Mouse (Mus musculus) spleen, postnatal 10 days (tissue): Measurements from ENCODE around the gene Gm12166.
"Not testable (repeated sequence)": the region's sequence is repeated elsewhere in the genome, so short reads cannot be mapped to it uniquely, and the experiment has no call there.

Source experiments
- DNase-seq, 2 experiments: peaks; one replicate each; pipeline ENCODE4 v3.0.0; 2021 to 2022; ENCODE audit warnings: low spot score in 2 of 2

The Gm12166 gene

DNA sequence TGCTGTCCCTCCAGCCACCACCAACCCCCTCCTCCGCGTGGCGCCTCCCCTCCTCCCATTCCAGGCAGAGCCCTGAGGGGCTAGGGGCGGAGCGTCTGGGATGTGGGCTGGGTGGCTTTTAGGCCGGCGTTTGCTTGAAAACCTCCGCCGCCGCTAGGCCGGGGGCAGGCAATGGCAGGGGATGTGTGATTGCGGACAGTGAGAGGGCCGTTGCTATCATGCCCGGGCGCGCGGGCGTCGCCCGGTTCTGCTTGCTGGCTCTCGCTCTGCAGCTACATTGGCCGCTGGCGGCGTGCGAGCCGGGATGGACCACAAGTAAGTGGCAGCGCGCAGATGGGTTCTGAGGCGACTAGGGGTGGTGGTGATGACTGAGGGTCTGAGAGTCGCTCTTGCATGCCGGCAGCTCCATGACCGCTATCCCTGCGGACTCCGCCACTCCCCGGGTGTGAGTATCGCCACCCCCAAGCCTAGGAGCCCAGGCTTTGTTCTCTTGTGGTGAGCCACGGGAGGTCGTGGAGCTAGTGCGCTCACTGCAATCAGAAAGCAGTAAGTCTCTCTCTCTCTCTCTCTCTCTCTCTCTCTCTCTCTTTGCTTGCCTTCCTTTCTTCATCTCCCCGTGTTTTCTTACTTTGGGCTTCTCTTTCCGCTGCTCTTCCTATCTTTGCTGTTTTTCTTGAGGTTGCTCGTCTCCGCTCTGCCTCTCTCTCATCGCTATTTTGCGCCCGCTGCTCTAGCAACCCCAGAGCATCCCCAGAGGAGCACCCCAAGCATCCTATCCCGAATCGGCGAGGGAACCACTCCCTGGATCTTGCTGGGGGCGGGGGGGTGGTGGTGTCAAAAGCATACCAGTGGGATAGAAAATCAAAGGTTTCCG lies 4.0 kb upstream of the Gm12166 start, which contains the start of gene Adam19:
Gene Adam19 (plus strand): TSS at position 97 of the 874 bp plus-strand sequence.
- peak; percentile 58 to 69 for DNase-seq

DNA sequence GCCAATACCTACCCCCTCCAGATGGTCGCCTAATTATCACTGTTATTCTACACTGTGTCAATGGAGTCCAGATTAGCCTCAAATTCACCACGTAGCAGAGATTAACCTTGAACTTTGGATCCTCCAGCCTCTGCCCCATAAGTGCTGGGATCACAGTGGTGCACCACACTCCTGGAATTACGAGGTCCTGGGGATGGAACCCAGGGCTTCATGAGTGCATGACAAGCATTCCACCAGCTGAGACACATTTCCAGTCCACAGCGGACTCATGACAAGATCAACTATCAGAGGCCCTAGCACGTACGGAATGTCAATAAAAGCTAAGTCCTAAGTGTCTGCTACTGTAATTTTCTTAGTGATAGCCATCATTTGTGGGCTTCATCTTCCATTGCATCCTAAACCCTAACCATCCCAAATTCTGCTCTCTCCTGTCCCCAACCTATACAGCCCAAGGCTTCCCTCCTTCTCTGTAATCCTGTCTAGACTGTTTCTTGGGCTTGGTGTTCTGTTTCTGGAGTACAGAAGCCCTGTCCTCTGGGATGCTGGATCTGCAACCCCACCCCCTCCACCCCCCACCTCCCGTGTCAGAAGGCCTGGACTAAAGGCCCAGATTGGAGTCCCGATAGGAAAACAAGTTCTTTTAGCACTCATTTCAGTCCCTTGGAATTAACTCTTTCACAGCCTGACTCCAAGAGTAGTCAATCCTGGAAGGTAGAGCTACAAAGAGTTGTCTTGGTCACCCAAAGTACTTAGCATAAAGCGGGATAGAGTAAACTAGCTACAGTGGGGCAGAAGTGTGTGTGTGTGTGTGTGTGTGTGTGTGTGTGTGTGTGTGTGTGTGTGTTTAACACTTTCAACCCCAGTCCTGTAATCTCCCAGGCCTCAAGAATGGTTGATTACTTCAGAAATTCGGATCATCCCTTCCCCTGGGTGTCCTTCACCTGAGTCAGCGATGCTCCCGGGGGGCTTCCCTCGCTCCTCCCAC lies 3.1 kb upstream of the Gm12166 start:
- no peak for DNase-seq

DNA sequence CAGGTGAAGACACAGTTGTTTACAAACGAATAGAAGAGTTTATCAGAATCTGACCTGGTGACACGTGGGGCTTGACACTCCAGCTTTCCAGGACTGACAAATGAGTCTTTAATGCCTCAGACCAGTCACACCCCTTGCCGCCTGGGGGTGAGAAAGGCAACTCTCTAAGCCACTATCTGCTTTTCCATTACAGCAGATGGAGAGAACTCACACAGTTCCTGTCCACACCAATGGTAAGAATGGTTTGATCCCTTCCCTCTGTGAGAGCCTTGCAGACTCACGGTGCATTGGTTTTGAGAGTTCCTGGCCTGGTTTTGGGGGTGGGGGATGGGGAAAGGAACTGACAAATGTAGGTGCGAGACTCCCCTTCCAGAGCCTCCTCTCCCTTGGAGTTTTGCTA lies 2.2 kb upstream of the Gm12166 start:
- no peak for DNase-seq

- not testable (repeated sequence) for DNase-seq
These were observed 1.3 kb upstream of the Gm12166 start for GRCm38 (mm10) chr11:46053457-46053856.

GRCm38 (mm10) chr11:46047264-46047663 lies 4.9 kb downstream of the Gm12166 start:
- no peak for DNase-seq

- DNase-seq, result no peak
These were observed 7.3 kb downstream of the Gm12166 start for GRCm38 (mm10) chr11:46044781-46045180.

DNA sequence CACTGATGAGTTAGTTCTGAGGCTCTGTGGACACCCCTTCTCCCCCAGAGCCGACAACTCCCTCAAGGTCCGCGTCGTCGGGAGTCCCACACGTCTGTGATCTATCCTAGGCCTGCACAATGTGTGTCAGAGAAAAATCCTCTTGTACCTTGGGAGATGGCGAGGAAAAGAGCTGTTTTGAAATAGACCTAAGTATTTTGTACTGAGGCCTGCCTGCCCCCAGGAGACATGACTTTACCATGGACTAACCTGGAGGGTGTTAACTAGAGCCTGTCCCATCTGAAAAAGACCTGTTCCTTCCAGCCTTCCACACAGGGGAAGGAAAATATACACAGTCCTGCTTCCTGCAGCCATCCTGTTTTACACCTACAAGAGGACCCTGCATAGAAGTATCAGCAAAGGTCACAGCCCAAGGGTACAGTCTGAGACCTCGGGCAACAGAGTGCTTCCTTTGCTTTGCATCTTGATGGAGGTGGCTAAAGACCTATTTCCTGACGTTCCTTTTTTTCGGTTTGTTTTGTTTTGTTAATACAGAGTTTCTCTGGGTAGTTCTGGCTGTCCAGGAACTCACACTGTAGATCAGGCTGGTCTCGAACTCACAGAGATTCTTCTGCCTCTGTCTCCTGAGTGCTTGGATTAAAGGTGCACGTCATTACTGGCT lies 10.4 kb downstream of the Gm12166 start:
- DNase-seq, result no peak

- no peak for DNase-seq
These were observed 11.1 kb downstream of the Gm12166 start for GRCm38 (mm10) chr11:46040841-46041556.

DNA sequence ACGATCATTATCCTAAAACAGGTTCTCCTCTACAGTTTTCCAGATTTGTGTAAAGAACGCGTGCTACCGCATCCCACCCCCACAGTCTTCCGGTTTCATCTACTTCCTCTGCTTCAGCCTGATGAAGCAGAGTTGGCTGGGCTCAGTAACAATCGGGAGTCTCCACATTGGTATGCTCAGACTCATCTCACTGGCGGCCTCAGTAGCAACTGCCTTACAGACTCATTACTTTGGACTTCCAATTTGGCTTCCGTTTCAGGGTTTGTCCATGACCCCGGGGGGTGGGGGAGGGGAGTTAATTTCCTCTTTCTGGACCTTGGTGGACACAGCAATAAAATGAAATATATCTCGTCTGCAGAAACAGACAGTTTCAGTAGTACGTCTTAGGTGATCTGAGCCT lies 12.8 kb downstream of the Gm12166 start:
- DNase-seq, result peak in 1 of 2 experiments; percentile 33

DNA sequence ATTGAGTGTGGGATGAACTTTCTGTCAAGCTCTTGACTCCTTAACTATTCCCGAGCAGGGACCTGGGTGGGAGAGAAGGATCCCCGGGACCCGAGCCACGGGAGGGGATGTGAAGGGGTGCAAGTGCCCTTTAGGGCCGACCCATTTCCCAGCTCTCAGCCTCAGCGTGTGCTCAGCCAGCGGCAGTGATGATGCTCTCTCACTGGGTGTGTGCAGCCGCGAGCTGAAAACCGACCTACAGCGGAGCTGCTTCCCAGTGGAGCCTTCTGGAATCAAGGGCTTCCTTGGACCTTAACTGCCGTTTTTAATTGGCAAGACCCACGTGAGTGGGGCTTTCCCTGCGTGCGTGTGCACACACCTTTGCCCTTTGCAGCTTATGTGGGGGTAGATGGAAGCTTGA lies 13.2 kb downstream of the Gm12166 start:
- no peak for DNase-seq

DNA sequence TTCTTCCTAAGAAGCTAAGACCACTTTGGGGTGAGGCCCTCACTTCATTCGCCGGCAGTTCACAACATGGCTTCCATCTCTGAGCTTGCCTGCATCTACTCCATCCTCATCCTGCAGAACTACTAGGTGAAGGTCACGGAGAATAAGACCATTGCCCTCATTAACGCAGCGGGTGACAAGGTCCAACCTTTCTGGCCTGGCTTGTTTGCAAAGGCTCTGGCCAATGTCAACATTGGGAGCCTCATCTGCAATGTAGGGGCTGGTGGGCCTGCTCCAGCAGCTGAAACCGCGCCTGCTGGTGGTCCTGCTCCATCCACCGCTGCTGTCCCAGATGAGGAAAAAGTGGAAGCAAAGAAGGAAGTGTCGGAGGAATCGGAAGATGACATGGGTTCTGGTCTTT lies 15.7 kb downstream of the Gm12166 start:
- no peak for DNase-seq

DNA sequence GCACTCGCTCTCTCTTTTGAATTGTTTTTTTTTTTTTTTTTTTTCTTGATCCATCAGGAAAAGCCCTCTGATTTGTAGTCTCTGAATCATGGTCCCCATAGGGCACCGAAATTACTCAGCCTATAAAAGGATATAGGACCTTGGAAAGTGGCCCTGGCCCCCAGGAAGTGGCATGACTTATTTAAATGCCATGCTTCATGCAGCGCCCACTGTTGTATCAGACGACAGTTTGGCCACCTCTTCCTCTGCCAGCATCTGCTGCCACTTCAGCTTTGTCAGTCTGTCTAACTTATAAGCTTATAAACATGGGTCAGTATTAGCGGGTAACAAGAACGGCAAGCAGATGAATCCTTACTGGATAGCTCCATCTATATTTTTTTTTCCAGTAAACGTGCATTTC lies 19.2 kb downstream of the Gm12166 start:
- no peak for DNase-seq

- no peak for DNase-seq
These were observed 20.7 kb downstream of the Gm12166 start for GRCm38 (mm10) chr11:46031470-46031869.

DNA sequence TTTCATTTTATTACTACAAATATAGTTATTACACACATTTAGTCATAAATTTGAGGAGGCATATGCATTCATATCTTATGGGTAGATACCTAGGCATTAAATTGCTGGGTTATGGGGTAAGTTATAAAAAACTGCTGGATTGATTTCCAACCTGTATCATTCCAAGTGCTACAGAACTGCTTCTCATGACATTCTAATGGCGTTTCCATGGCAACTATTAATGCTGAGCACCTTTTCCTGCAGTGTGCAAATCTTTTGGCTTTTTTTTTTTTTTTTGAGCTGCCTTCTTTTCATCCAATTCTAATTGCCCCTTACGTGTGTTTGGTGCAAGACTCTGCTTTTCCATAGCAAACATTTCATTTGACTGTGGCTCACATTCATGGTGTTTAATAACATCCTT lies 22.1 kb downstream of the Gm12166 start:
- no peak for DNase-seq

DNA sequence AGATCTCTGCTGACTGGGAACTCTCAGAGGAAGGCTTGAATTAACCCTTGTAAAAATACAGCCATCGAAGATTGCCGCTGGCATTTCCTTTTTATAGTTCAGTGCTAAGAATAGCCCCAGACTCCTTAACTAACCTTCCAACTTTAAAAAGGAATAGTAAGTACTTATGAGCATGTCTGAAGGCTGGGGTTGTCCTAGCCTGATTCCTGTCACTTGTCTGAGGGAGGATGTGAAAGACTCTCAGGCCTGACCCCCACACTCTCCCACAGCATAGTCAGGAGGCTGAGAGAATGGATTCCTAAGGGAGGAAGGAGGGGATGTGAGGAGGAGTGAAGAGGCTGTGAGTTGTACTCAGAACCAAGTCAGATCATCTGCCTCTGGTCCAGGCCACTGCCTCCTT lies 22.6 kb downstream of the Gm12166 start:
- DNase-seq, result no peak

DNA sequence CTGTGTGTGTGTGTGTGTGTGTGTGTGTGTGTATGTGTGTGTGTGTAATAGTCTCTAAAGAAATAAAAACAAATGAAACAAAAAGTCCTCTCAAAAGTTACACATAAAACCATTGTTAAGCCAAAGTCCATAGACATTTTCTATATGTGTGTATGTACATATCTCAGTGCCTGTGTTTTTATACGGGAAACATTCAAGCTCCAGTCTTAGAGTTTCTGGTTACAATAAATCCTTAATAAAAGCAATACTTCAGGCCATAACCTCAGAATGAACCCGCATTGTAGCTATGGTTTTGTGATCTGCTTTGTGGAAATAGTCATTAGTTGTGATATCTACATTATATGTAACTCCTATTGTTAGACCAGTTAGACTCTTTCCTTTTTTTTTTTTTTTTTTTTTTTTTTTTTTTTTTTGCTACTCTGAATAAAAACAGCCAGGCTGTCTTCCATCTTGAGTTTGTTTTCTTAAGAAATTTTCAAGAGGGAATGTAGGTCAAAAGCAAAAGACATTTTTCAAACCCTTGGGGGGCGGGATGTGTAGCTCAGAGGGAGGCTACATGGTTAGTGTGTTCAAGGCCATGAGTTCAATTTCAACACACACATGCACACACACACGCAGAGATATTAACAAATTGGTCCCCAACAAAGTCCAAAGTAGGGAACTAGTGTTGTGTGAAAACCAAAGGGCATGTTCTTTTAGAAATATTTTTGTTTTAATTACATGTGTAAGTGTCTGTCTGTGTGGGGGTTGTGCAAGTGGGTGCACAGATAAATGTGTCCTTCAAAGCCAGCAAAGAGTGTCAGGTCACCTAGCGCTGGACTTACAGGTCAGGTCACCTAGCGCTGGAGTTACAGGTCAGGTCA lies 23.9 kb downstream of the Gm12166 start:
- DNase-seq, result no peak

GRCm38 (mm10) chr11:46025962-46026392 lies 26.1 kb downstream of the Gm12166 start:
- DNase-seq, result no peak

DNA sequence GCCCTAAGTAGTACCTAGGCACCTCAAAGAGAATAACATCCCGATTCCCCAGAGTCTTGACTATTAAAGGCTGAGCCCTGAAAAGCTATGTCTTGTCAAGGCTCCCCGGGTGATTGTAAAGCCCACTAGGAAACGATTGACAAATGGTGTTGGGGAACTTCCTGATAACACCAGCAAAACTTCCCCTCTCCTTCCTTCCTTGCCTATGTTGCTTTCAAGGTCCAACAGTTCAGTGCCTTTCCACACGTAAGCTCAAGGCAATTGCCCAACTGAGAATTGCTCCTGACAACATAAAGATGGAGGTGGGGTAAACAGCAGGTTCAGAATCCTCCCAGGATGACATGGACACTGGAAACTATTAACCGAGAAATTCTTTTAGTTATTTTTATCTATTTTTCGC lies 29.1 kb downstream of the Gm12166 start:
- no peak for DNase-seq

GRCm38 (mm10) chr11:46021850-46022249 lies 30.3 kb downstream of the Gm12166 start:
- no peak for DNase-seq

DNA sequence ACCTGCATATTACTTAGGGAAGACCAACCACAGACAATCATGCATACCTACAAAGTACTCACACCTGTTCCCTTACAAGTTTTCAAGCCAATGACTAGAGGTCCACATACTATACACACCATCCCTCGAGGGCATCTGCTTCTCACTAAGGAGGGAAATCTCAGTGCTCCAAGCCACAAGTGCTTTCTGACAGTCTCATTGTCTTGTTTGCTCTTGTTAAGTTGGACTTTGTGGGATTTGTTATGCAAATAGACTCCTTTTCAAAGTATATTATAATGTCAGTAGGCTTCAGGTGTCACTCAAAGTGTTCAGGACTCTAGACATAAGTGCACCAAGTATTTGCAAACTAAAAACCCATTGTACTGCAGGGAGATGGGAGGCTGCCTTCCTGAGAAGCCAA lies 31.9 kb downstream of the Gm12166 start:
- no peak for DNase-seq
